15 mouse cellular contexts compared by ENCODE assay signal in the genomic region with DNA sequence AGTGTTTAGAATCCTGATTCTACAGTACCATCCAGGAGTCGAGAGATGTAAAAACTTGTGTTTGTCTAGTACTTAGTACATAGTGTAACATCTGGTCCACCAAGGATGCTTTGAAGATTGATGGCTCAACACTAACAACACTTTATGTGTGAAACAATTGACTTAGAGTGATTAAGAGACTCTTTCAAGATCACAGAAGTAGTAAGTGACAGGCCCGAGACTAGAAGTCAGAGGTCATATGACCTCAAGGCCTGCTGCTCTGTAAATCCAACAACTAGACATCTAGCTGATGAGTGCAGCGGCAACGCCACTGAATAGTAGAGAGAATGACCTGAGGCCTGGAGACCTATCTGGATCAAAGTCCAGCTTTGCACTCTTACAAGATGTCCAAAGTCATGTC.
"Had no signal": no experiment of that assay in that cellular context is flagged by ENCODE, and none has a peak within 500 bp of the region (broad histone marks: within the 10 kb centered on the region; RNA-seq: fewer than 3 reads in every experiment).

No protein-coding gene starts in this region.

- H3K4me3 ChIP-seq: liver, embryonic 15.5 days; lung, embryonic 15.5 days; midbrain, embryonic 12.5 days; neural tube, embryonic 12.5 days had no signal

- H3K4me2 ChIP-seq: liver, embryonic 15.5 days; lung, embryonic 15.5 days; midbrain, embryonic 12.5 days; neural tube, embryonic 12.5 days had no signal

- H3K27me3 ChIP-seq: liver, embryonic 15.5 days; lung, embryonic 15.5 days; midbrain, embryonic 12.5 days; neural tube, embryonic 12.5 days had no signal

- ATAC-seq: liver, postnatal 0 days; lung, postnatal 0 days had no signal

- H3K36me3 ChIP-seq: liver, embryonic 15.5 days; lung, embryonic 15.5 days; midbrain, embryonic 12.5 days; neural tube, embryonic 12.5 days had no signal

- DNase-seq: liver, postnatal 0 days; lung, adult 2 months; lung, postnatal 14 days; lung, postnatal 36 days; midbrain, embryonic 14.5 days; right cerebral cortex, postnatal 14 days; thymus, adult 18-20 months; thymus, postnatal 14 days; thymus, postnatal 36 days had no signal

- H3K27ac ChIP-seq: liver, embryonic 15.5 days; lung, embryonic 15.5 days; macrophage; midbrain, embryonic 12.5 days; neural tube, embryonic 12.5 days had no signal

- H3K9ac ChIP-seq: liver, embryonic 15.5 days; liver, postnatal 0 days; lung, embryonic 15.5 days; midbrain, embryonic 12.5 days; neural tube, embryonic 12.5 days had no signal

- H3K9me3 ChIP-seq: liver, embryonic 15.5 days; lung, embryonic 15.5 days; midbrain, embryonic 12.5 days; neural tube, embryonic 12.5 days had no signal

- H3K4me1 ChIP-seq: liver, embryonic 15.5 days; lung, embryonic 15.5 days; midbrain, embryonic 12.5 days; neural tube, embryonic 12.5 days had no signal
